Mouse (Mus musculus): ENCODE results near the gene Tmem86b.

DNA sequence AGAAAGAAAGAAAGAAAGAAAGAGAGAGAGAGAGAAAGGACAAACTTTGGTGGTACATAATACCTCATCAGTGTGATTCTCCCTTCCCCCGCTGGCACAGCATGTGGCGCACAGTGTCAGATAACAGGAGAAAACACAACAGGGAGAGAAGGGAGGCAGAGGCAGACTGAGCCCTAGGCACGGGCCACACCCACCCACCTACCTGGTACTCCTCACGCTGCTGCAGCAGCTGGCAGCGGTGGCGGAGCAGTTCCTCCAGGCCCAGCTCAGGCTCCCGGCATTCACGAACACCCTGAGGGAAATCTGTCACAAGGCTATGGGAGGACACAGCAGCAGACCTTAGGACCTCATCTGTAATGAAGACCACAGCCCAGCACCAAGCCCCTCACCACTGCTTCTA, 32.0 kb upstream of the Tmem86b start:
- TF ChIP-seq CTCF (IDR thresholded peaks at IDR 0.05; ENCODE audit: borderline replicate concordance, extremely low read depth, insufficient read depth, insufficient read length) (no peak), POLR2A (IDR thresholded peaks at IDR 0.05; ENCODE audit: borderline replicate concordance, extremely low read depth, insufficient read depth, insufficient read length, poor library complexity, severe bottlenecking) (no peak)

Measured in brain, embryonic 14.5 days (tissue).